Mouse (Mus musculus): ENCODE results near the gene 9130213A22Rik.
A peak's percentile ranks its signal among the peaks of the same experiment; 100 is the strongest.
"Not testable (repeated sequence)": the region's sequence is repeated elsewhere in the genome, so short reads cannot be mapped to it uniquely, and the experiment has no call there.

9130213A22Rik gene

GRCm38 (mm10) chr11:69105227-69105626 lies 17.2 kb downstream of the 9130213A22Rik start:
- no peak for DNase-seq

GRCm38 (mm10) chr11:69104487-69104886 lies 17.9 kb downstream of the 9130213A22Rik start:
- no peak for DNase-seq

GRCm38 (mm10) chr11:69103531-69104435 lies 18.6 kb downstream of the 9130213A22Rik start:
- DNase-seq: no peak

- no peak for DNase-seq
These were observed 19.3 kb downstream of the 9130213A22Rik start for GRCm38 (mm10) chr11:69103121-69103520.

- no peak for DNase-seq
These were observed 20.0 kb downstream of the 9130213A22Rik start for GRCm38 (mm10) chr11:69102403-69102725.

DNA sequence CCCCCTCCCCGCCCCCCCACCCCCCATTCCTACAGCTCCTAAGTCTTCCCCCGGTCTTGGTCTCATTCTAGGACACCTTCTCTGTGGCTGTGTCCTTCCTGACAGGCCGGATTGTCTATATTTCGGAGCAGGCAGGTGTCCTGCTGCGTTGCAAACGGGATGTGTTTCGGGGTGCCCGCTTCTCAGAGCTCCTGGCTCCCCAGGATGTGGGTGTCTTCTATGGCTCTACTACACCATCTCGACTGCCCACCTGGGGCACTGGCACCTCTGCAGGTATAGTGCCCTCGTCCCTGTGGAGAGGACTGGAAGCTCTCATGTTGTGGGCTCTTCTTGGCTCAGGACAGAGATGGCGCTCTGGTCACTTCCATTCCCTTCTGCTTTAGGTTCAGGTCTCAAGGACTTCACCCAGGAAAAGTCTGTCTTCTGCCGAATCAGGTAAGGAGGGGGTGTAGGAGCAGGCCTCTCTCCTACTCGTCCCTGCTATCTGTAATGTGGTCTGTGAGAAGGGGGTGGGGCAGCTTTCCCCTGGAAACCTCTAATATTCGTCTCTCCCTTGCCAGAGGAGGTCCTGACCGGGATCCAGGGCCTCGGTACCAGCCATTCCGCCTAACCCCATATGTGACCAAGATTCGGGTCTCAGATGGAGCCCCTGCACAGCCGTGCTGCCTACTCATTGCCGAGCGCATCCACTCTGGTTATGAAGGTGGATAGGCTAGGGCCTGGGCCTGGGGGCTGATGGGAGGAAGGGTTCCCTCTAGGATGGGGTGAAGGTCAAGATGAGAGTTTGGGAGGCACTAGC lies 20.6 kb downstream of the 9130213A22Rik start:
- no peak for DNase-seq

DNA sequence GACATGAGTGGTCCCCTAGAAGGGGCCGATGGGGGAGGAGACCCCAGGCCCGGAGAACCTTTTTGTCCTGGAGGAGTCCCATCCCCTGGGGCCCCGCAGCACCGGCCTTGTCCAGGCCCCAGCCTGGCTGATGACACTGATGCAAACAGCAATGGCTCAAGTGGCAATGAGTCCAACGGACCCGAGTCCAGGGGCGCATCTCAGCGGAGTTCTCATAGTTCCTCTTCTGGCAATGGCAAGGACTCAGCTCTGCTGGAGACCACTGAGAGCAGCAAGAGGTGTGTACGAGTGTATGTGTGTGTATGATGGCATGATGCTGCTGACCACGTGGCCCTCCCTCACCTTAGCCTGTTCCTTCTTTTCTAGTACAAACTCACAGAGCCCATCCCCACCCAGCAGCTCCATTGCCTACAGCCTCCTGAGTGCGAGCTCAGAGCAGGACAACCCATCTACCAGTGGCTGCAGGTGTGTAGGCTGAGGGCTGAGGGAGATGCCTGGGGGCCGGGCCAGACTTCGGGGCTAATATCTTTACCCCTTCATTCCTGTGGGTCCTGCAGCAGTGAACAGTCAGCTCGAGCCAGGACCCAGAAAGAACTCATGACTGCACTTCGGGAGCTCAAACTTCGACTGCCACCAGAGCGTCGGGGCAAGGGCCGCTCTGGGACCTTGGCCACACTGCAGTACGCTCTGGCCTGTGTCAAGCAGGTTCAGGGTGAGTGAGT lies 21.6 kb downstream of the 9130213A22Rik start:
- DNase-seq: no peak

DNA sequence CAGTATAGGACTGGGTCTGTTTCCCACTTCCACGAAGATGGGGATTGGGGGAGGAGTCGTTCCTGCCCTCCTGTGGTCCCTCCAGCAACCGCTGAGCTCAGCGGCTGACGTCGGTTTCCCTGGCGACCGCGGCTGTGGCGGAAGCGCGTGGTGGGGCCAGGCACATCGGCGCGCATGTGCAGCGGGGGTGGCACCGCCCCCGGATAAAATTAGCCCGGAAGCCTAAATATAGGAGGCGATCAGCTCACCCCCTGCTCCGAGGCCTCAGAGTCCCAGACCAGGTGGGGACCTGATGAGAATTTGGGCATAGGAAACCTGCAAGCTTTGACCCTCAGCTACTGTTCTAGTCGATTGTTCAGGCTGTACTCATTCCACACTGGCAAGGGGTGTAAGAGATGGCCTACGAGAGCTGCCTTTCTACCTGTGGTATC lies 22.5 kb downstream of the 9130213A22Rik start:
- peak; percentile 96 to 97 for DNase-seq

GRCm38 (mm10) chr11:69099177-69099914 lies 23.0 kb downstream of the 9130213A22Rik start:
- DNase-seq: peak; percentile 92 to 95

DNA sequence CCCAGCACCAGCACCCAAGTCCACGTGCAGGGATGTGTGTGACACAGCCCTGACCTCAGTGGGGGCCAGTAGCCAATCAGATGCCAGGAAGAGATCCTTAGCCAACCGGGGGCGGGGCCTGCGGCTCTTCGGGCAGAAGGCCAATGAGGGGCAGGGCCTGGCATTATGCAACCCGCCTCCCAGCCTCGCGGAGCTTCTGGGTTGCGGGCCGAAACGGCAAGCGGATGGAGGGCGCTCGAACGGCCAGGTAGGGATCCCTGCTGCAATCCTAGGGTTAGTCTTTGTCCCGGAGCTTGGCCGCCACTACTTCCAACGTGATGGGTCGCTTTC lies 23.7 kb downstream of the 9130213A22Rik start:
- peak; percentile 98 to 99 for DNase-seq

- no peak for DNase-seq
These were observed 24.2 kb downstream of the 9130213A22Rik start for GRCm38 (mm10) chr11:69098039-69098761.

GRCm38 (mm10) chr11:69096987-69097900 lies 25.1 kb downstream of the 9130213A22Rik start:
- peak; percentile 100 for DNase-seq

GRCm38 (mm10) chr11:69096360-69096986 lies 25.9 kb downstream of the 9130213A22Rik start:
- no peak for DNase-seq

- DNase-seq: peak; percentile 72 to 78
These were observed 26.7 kb downstream of the 9130213A22Rik start for GRCm38 (mm10) chr11:69095511-69096231.

DNA sequence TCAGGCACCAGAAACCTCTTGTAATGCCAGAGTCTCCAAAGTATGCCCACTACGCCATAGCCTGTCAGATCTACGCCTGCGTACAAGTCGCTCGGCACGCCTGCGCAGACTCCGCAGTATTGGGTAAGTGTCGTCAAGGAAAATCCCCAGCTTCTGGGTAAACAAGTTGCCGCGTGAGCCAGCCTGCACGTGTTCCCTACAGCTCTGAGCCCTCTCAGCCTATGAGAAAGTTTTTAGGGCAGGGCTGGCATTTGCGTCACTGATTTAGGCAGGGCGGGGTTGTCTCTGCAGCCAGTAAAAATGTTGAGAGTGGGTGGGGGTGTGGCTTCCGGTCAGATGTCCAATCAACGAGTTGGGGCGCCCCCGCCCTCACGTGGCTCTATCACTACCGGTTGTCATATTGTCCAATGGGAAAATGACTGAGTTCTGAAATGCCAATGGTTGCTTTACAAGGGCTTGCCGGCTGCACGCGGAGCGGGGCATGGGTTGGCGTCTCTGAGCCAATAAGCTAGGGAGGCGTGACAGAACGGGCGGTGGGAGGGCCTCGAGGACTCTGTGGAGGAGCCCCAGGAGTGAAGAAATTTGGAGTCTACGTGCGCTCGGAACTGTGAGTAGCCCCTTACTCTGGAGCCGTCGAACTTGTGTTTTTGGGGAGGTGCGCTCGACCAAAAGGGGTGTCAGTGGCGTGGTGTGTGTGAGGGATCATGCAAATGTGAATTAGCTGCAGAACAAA lies 27.5 kb downstream of the 9130213A22Rik start, which contains the start of gene Per1:
Gene Per1, plus strand, starts transcription at position 521 of the 733 bp plus-strand sequence.
- DNase-seq: peak; percentile 100

- DNase-seq: not testable (repeated sequence)
These were observed 28.5 kb downstream of the 9130213A22Rik start for GRCm38 (mm10) chr11:69093856-69094255.

DNA sequence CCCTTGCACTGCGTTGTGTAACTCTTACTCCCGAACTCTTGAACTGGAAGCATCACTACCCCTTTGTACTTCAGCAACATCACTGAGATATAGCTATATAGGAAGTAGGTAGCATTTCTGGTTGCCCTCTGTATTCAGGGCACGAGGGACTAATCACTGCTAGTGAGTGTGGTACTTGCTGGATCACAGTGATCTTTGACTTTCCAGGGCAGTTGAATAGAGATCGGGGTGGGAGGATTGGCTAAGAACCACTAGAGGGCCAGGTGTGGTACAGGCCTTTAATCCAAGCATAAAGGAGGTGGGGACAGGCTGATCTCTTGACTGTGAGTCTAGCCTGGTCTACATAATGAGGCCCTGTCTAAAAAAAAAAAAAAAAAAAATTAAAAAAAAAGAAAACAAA lies 29.5 kb downstream of the 9130213A22Rik start:
- DNase-seq: no peak

DNA sequence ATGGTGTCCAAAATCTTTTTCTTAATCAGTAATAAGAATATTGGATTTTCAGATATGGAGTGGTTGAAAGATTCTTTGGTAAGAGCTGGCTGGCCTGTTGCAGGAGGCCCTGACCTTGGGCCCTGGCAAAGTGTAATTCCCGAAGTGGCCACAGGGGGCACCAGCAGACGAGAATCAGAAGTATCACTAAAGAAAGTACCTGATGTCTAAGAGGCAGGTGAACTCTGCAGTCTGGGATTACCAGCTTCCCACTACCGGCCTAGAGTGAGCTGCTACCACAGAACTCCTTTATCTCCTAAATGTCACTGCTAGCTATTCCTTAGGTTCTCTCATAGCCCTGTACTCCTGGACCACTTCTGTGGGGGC lies 30.0 kb downstream of the 9130213A22Rik start:
- DNase-seq: peak; percentile 88 to 92

Measured in lung, adult 18-20 months (tissue).